In genomic region chr12:102445436-102445835, GRCm38 (mm10) we compare ENCODE assay signal across 19 mouse cellular contexts. TPM values are rescaled to one million over a fixed set of nuclear protein-coding genes. Genes with fewer than 3 reads are reported as not detected.
DNase-seq lines count a peak whose midpoint lies in the region; ATAC-seq and TF ChIP-seq lines count a peak whose summit lies in the region.
"Had no signal": no experiment of that assay in that cellular context is flagged by ENCODE, and none has a peak within 500 bp of the region (broad histone marks: within the 10 kb centered on the region; RNA-seq: fewer than 3 reads in every experiment).

No protein-coding gene starts in this region.

- H3K27ac ChIP-seq in bone marrow, adult 2 months (ENCODE audit: control insufficient read depth, insufficient read depth, low read depth, low read length, poor library complexity) = peak overlapping the region; percentile 68
- H3K27ac ChIP-seq: hindbrain, embryonic 14.5 days; left cerebral cortex, adult 2 months; limb, embryonic 13.5 days; stomach, embryonic 15.5 days had no signal

- no peak overlapping the region for H3K4me3 ChIP-seq in bone marrow, adult 2 months (replicated peaks; ENCODE audit: control insufficient read depth, low read depth, low read length)
- H3K4me3 ChIP-seq: left cerebral cortex, adult 2 months; limb, embryonic 13.5 days; myocyte; stomach, embryonic 15.5 days had no signal

- no peak for TF ChIP-seq CTCF in bone marrow, adult 2 months (IDR thresholded peaks at IDR 0.05; ENCODE audit: control insufficient read depth, insufficient read depth, low read length)

- DNase-seq in layer of hippocampus, adult 9-11 months = peak; percentile 73
- no peak for DNase-seq in layer of hippocampus, postnatal 25 days (ENCODE audit: extremely low spot score in 1 of 2, low spot score in 1 of 2)
- DNase-seq in 416B (ENCODE audit: low read depth) = peak; percentile 89
- no peak for DNase-seq in thymus, postnatal 0 days (ENCODE audit: low spot score)
- DNase-seq in testis, postnatal 10 days (ENCODE audit: low spot score) = no peak
- DNase-seq: cerebellum, adult 8-10 months; gastrocnemius, postnatal 14 days; kidney, postnatal 4 days had no signal

- no peak for TF ChIP-seq POLR2A in bone marrow, adult 2 months (IDR thresholded peaks at IDR 0.05; ENCODE audit: borderline replicate concordance, control insufficient read depth, low read depth, low read length)

- peaks cover 2% of the 10 kb centered on the region; the same call in 1 of the 2 replicates for H3K4me1 ChIP-seq in bone marrow, adult 2 months (ENCODE audit: control insufficient read depth, insufficient read depth, low read length)

- WGBS in bone marrow, adult 2 months = 16% methylated on average over 4 of the region's 4 CpGs

- ATAC-seq in megakaryocyte progenitor cell, adult 5-6 weeks (replicated peaks; ENCODE audit: poor library complexity) = peak; percentile 90
- ATAC-seq: activated CD4-positive, CD25-positive, alpha-beta regulatory T cell, adult 4 months; CD4-positive, CD25-positive, alpha-beta regulatory T cell, adult 4 months; forebrain, embryonic 16.5 days; intestine, postnatal 0 days had no signal

RNA-seq across cellular contexts. Expression of gene Lgmn, which starts 5.8 kb away (rescaled TPM):
- total RNA-seq in layer of hippocampus, postnatal 25 days (2021) = 100 to 1,000 TPM in 1 of 2 experiments, 10 to 100 TPM in 1; 98.6 to 102 TPM
- 14.5 and 35.4 TPM in 2 replicates for polyA plus RNA-seq in bone marrow, adult 2 months (2011; ENCODE audit: insufficient read depth, insufficient read length, low replicate concordance, missing spikeins)
- total RNA-seq in megakaryocyte progenitor cell, adult 5-6 weeks (2015) = 2.1 and 2.9 TPM in 2 replicates
- total RNA-seq in megakaryocyte progenitor cell, adult 5-6 weeks (2017) = 0.71 and 2.2 TPM in 2 replicates
- polyA plus RNA-seq in thymus, postnatal 0 days (2015; fragmentation: Nextera tagmentation; extraction: Ambion mirVana) = 75.0 and 77.3 TPM in 2 replicates

RNA-seq across cellular contexts. Expression of gene Golga5, which starts 23.5 kb away (rescaled TPM):
- total RNA-seq in layer of hippocampus, postnatal 25 days (2021) = 10 to 100 TPM; 25.6 to 27.1 TPM
- polyA plus RNA-seq in bone marrow, adult 2 months (2011; ENCODE audit: insufficient read depth, insufficient read length, low replicate concordance, missing spikeins) = 11.5 and 21.8 TPM in 2 replicates
- 22.1 and 28.8 TPM in 2 replicates for total RNA-seq in megakaryocyte progenitor cell, adult 5-6 weeks (2015)
- 69.0 and 74.0 TPM in 2 replicates for total RNA-seq in megakaryocyte progenitor cell, adult 5-6 weeks (2017)
- 31.7 and 34.5 TPM in 2 replicates for polyA plus RNA-seq in thymus, postnatal 0 days (2015; fragmentation: Nextera tagmentation; extraction: Ambion mirVana)

Comparison
In these comparisons a context has a peak if more than half of its experiments do, and no peak if none do; other contexts are left out.
1. DNase-seq: peak in layer of hippocampus, adult 9-11 months (single experiment) and 416B (single experiment); none in layer of hippocampus, postnatal 25 days (0 of 2), thymus, postnatal 0 days (single experiment) and testis, postnatal 10 days (single experiment).
2. RNA of gene Lgmn, which starts 5.8 kb away (total RNA-seq): 98.6 to 102 TPM in layer of hippocampus, postnatal 25 days; 0.71 to 2.9 TPM in megakaryocyte progenitor cell, adult 5-6 weeks; every median in the first group is over 10 times any median in the second.